Mouse (Mus musculus) lung, postnatal 14 days (tissue): ENCODE results near the gene Fjx1.

Experiments
- DNase-seq: peaks from one replicate; pipeline ENCODE4 v3.0.0; 2021

Fjx1 gene

GRCm38 (mm10) chr2:102416149-102416743, 36.1 kb downstream of the Fjx1 start:
- DNase-seq, result no peak

GRCm38 (mm10) chr2:102412738-102413137, 39.6 kb downstream of the Fjx1 start:
- no peak for DNase-seq

GRCm38 (mm10) chr2:102410615-102411014, 41.7 kb downstream of the Fjx1 start:
- DNase-seq, result no peak

- DNase-seq, result no peak
These were observed 42.6 kb downstream of the Fjx1 start for GRCm38 (mm10) chr2:102409741-102410140.

GRCm38 (mm10) chr2:102407363-102408184, 44.7 kb downstream of the Fjx1 start, which contains the start of gene Trim44:
Gene Trim44 (minus strand): TSS chr2:102407828.
- DNase-seq, result no peak

- no peak for DNase-seq
These were observed 45.7 kb downstream of the Fjx1 start for GRCm38 (mm10) chr2:102406324-102407304.

GRCm38 (mm10) chr2:102403982-102404381, 48.3 kb downstream of the Fjx1 start:
- no peak for DNase-seq

- DNase-seq, result no peak
These were observed 49.0 kb downstream of the Fjx1 start for GRCm38 (mm10) chr2:102403306-102403705.

GRCm38 (mm10) chr2:102401352-102401692, 51.0 kb downstream of the Fjx1 start:
- DNase-seq, result no peak

- peak; percentile 86 for DNase-seq
These were observed 51.5 kb downstream of the Fjx1 start for GRCm38 (mm10) chr2:102400605-102401351.

GRCm38 (mm10) chr2:102399864-102400604, 52.3 kb downstream of the Fjx1 start:
- no peak for DNase-seq
